Mouse (Mus musculus): ENCODE measurements around the gene 1700015G11Rik. TPM values are rescaled to one million over a fixed set of nuclear protein-coding genes. Genes with fewer than 3 reads are reported as not detected.

1700015G11Rik gene
- polyA plus RNA-seq (2015; fragmentation: Nextera tagmentation; extraction: Ambion mirVana), result 0.46 TPM in 1 of 2 replicates, not detected in the other

DNA sequence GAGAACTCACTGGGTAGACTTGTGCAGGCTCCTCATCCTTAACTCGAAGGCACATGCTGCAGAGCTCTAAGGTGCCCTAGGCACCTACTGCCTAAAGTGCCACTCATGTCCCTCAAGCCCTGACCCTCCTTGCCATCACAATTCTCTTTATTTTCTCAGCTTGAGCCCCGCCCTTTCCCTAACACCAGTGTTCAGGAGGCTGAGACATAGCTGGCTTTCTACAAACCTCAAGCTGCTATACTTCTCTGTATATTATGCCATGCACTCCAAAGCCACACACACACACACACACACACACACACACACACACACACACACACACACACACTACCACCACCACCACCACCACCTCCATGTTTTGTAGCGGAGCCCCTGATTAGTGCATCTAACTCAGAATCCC, at the start of gene 1700015G11Rik:
TSS of gene 1700015G11Rik (minus strand) at position 101 of the 400 bp plus-strand sequence.

DNA sequence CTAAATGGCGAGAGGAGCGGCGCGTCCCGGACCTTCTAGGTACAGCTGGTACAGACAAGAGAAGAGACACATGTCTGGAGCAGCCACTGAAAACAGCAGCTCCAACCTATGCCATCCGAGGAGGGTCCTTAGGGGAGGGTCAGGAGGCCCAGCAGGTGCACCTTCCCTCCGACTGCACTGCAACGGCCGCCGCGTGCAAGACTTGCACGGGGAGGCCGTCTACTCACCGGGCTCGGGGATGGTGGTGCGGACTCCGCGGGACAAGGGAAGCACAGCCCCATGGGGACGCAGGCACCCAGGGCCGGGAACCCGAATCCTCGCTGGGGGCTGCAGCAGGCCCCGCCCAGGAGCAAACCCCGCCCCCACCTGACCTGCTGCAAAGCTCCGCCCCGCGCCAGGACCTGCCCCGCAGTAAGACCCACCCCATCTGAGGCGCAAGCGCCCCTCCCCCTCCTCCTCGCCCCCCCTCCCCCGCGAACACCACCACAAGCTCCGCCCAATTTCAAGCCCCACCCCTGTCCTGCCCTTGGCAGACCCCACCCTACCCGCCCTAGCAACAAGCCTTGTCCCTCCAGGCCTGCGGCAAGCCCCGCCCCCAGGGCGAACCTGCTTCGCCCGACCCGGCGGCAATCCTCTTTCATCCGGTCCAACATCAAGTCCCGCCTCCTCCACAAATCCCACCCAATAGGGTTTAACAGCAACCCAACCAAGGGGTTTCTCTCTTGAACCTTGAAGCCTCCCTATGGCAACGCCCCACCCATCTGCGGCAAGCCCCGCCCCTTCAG, 9.8 kb downstream of the 1700015G11Rik start, which contains the start of gene Svip:
TSS of gene Svip (minus strand) at position 508 of the 785 bp plus-strand sequence.

Other genes starting within 250 kb of the 1700015G11Rik start
- 17.4 and 19.3 TPM in 2 replicates for gene Gas2, start 153.7 kb downstream of the 1700015G11Rik start, polyA plus RNA-seq (2015; fragmentation: Nextera tagmentation; extraction: Ambion mirVana)
- 9.5 and 10.9 TPM in 2 replicates for gene Fancf, start 153.5 kb downstream of the 1700015G11Rik start, polyA plus RNA-seq (2015; fragmentation: Nextera tagmentation; extraction: Ambion mirVana)
- 21.8 and 22.5 TPM in 2 replicates for gene Svip, start 9.7 kb downstream of the 1700015G11Rik start, polyA plus RNA-seq (2015; fragmentation: Nextera tagmentation; extraction: Ambion mirVana)

All from neural tube, postnatal 0 days (tissue).